Mouse (Mus musculus) heart, adult 2 months (tissue): Measurements from ENCODE around the gene Lsm12. TPM values are rescaled to one million over a fixed set of nuclear protein-coding genes. Genes with fewer than 3 reads are reported as not detected.

Experiments
- DNase-seq, 2 experiments: peaks; one replicate each; pipeline ENCODE4 v3.0.0; 2021
- H3K27ac ChIP-seq: fragments of 200-600 bp; 2 replicates; pipeline ENCODE4 v1.8.1; 2022
- H3K27me3 ChIP-seq: fragments of 200-500 bp; 2 replicates; pipeline ENCODE4 v1.6.1; 2012; ENCODE audit warnings: mild to moderate bottlenecking, low read length, inconsistent platforms, mixed read lengths; ENCODE audit not compliant: control insufficient read depth, insufficient read depth
- H3K36me3 ChIP-seq: fragments of 200-500 bp; 2 replicates; pipeline ENCODE4 v1.6.1; 2012; ENCODE audit warnings: low read length, inconsistent platforms; ENCODE audit not compliant: control insufficient read depth, insufficient read depth
- H3K4me1 ChIP-seq: fragments of 200-500 bp; 2 replicates; pipeline ENCODE4 v1.6.1; 2011; ENCODE audit warnings: low read length; ENCODE audit not compliant: control insufficient read depth, insufficient read depth
- H3K4me3 ChIP-seq: fragments of 200-600 bp; 2 replicates; pipeline ENCODE4 v1.8.1; 2022
- H3K79me2 ChIP-seq: fragments of 200-500 bp; replicated peaks from 2 replicates; pipeline ENCODE4 v1.6.1; 2012; ENCODE audit warnings: mild to moderate bottlenecking, inconsistent platforms, low read length, moderate library complexity, mixed read lengths; ENCODE audit not compliant: control insufficient read depth, insufficient read depth
- H3K9ac ChIP-seq: fragments of 200-500 bp; 2 replicates; pipeline ENCODE4 v1.6.1; 2012; ENCODE audit warnings: low read depth, mild to moderate bottlenecking, control low read depth, inconsistent platforms, low read length, mixed read lengths
- CTCF ChIP-seq: fragments of 200-600 bp; IDR thresholded peaks from 2 replicates; pipeline ENCODE4 v1.8.1; 2022; ENCODE audit warnings: antibody characterized with exemption, mild to moderate bottlenecking, moderate library complexity
- EP300 ChIP-seq: fragments of 200-500 bp; IDR thresholded peaks from 2 replicates; pipeline ENCODE4 v1.6.1; 2011; ENCODE audit warnings: low read depth, low read length, control low read depth; ENCODE audit not compliant: insufficient read depth
- POLR2A ChIP-seq: fragments of 200-500 bp; IDR thresholded peaks from 2 replicates; pipeline ENCODE4 v1.6.1; 2011; ENCODE audit warnings: mild to moderate bottlenecking, low read depth, low read length, control low read depth; ENCODE audit not compliant: insufficient read depth
- WGBS: fragments of 180-500 bp; shearing (Covaris S2); methylation state at CpG from one replicate; pipeline ENCODE4 v1.1.7; 2018; 5-methylcytosine and 5-hydroxymethylcytosine counted together
- intact Hi-C: fragments of 180-260 bp; cut with DNase I; formaldehyde crosslinking; loops from one replicate; pipeline ENCODE4 v1.15.1; 2025
- polyA plus RNA-seq: library from polyadenylated mRNA; depleted of rRNA; stranded (reverse); fragments of >200 nt; gene quantifications from 2 replicates; pipeline ENCODE4 v1.2.3, GENCODE M21; 2012
- total RNA-seq, 2 experiments: library from RNA; stranded (reverse); gene quantifications; 2 replicates each; pipeline ENCODE4 v1.2.3; 2021

Lsm12 gene
- total and polyA plus RNA-seq, 3 experiments, result 32.5 to 50.2 (median 49.4) TPM

DNA sequence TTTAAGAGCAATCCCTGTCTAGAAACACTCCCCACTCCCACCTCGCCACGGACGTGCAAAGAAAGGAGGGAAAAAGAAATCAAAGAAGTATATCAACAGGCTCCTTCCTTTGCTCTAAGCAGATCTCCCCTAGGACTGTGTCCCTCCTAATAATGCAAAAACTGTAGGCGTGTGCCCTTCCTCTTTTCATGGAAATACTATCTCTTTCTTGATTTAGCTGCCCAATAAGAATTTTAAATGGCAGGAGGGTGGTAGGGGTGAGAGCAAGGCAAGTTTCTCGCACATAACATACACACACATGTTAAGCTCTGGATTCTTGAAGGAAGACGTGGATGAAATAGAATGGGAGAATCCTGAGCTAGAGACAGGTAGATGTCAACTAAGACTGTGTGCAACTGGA, 3.9 kb upstream of the Lsm12 start:
- H3K36me3 ChIP-seq, result no peaks in the 10 kb centered on the region
- DNase-seq, result no peak
- peak overlapping the region; percentile 54; the same call in 1 of the 2 replicates for H3K9ac ChIP-seq
- H3K79me2 ChIP-seq, result 0 out of 2 replicates have a peak, but pooled peaks cover 3% of the 10 kb centered on the region
- intact Hi-C loops, result loop anchor here (5.0 to 10.0 kb wide), 2 partner anchors 58 to 1744 kb away; partner anchors contain the start of genes BC030867, Klhl10 and Nt5c3b
- peak overlapping the region; percentile 37 for H3K27ac ChIP-seq
- H3K4me3 ChIP-seq, result peak overlapping the region; percentile 82
- H3K27me3 ChIP-seq, result no peaks in the 10 kb centered on the region
- WGBS, result 54% methylated on average over 6 of the region's 6 CpGs
- no peaks in the 10 kb centered on the region; the same call in none of the 2 replicates for H3K4me1 ChIP-seq
- TF ChIP-seq CTCF (no peak), EP300 (no peak), POLR2A (no peak)

- 47% methylated on average over 1 of the region's 1 CpGs for WGBS
- DNase-seq, result no peak
- Histone ChIP-seq H3K9ac (no peak overlapping the region), H3K27me3 (no peaks in the 10 kb centered on the region), H3K27ac (no peak overlapping the region), H3K4me1 (no peaks in the 10 kb centered on the region; the same call in none of the 2 replicates), H3K79me2 (0 out of 2 replicates have a peak, but pooled peaks cover 3% of the 10 kb centered on the region), H3K4me3 (no peak overlapping the region), H3K36me3 (peaks cover under 1% of the 10 kb centered on the region; the same call in 1 of the 2 replicates)
- intact Hi-C loops, result loop anchor here (5.0 to 10.0 kb wide), 2 partner anchors 61 to 1741 kb away; partner anchors contain the start of genes BC030867, Klhl10 and Nt5c3b
- no peak for TF ChIP-seq POLR2A
- TF ChIP-seq CTCF, result no peak
- TF ChIP-seq EP300, result no peak
These were observed 1.1 kb upstream of the Lsm12 start for GRCm38 (mm10) chr11:102186235-102186634.

- peaks cover 6% of the 10 kb centered on the region for H3K36me3 ChIP-seq
- H3K79me2 ChIP-seq, result peaks cover 4% of the 10 kb centered on the region; the same call in 1 of the 2 replicates
- H3K27ac ChIP-seq, result peak overlapping the region; percentile 93
- DNase-seq, result no peak
- no peaks in the 10 kb centered on the region for H3K27me3 ChIP-seq
- intact Hi-C loops, result loop anchor here (2.0 to 10.0 kb wide), 4 partner anchors 29 to 1741 kb away; partner anchors contain the start of genes BC030867, Klhl10, Nt5c3b and Tmem101
- no peak overlapping the region for H3K9ac ChIP-seq
- no peaks in the 10 kb centered on the region; the same call in none of the 2 replicates for H3K4me1 ChIP-seq
- TF ChIP-seq EP300 (no peak), CTCF (no peak)
- 27% methylated on average over 3 of the region's 3 CpGs for WGBS
- peak overlapping the region; percentile 85 for H3K4me3 ChIP-seq
These were observed 581 bp upstream of the Lsm12 start for GRCm38 (mm10) chr11:102185677-102186076.

DNA sequence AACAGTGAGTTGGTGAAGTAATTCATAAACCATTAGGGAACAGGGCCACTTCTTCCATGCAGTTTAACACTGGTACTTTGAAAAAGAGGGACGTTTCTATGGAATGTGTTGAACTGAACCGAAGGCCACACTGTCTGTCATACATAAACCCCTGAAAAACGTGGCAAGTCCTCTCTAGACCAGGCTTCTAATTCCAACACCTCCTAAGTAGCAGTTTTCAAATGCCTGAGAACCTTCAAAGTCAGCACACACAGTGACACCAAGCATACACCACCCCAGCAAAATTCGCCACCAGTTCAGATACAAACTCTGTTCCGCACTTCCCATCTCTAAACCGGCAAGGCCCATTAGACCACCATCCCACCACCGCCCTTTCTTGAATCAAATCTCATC, 847 bp downstream of the Lsm12 start:
- peaks cover 15% of the 10 kb centered on the region for H3K36me3 ChIP-seq
- DNase-seq, result no peak
- intact Hi-C loops, result loop anchor here (2.0 to 10.0 kb wide), 3 partner anchors 27 to 1739 kb away; partner anchors contain the start of genes Klhl10, Nt5c3b and Tmem101
- no peaks in the 10 kb centered on the region; the same call in 1 of the 2 replicates for H3K4me1 ChIP-seq
- peak overlapping the region; percentile 99 for H3K9ac ChIP-seq
- H3K27me3 ChIP-seq, result no peaks in the 10 kb centered on the region
- peaks cover 7% of the 10 kb centered on the region for H3K79me2 ChIP-seq
- H3K4me3 ChIP-seq, result peak overlapping the region; percentile 85
- TF ChIP-seq POLR2A (no peak), EP300 (no peak)
- WGBS, result 2% methylated on average over 7 of the region's 7 CpGs
- H3K27ac ChIP-seq, result peak overlapping the region; percentile 93

- no peak overlapping the region for H3K27ac ChIP-seq
- no peaks in the 10 kb centered on the region for H3K27me3 ChIP-seq
- H3K9ac ChIP-seq, result no peak overlapping the region
- H3K79me2 ChIP-seq, result peaks cover 12% of the 10 kb centered on the region
- no peak for DNase-seq
- TF ChIP-seq EP300 (no peak), POLR2A (no peak), CTCF (no peak)
- H3K4me3 ChIP-seq, result no peak overlapping the region
- intact Hi-C loops, result loop anchor here (10.0 kb wide), 1 partner anchor 1735 kb away; the partner anchor contains the start of genes Klhl10 and Nt5c3b
- peaks cover 30% of the 10 kb centered on the region for H3K36me3 ChIP-seq
- no peaks in the 10 kb centered on the region; the same call in 1 of the 2 replicates for H3K4me1 ChIP-seq
These were observed 5.3 kb downstream of the Lsm12 start for GRCm38 (mm10) chr11:102179836-102180235.

- 79% methylated on average over 5 of the region's 5 CpGs for WGBS
- peaks cover 4% of the 10 kb centered on the region for H3K4me1 ChIP-seq
These were observed 16.4 kb downstream of the Lsm12 start for GRCm38 (mm10) chr11:102168689-102169088.

More at GRCm38 (mm10) chr11:102168689-102169088, 16.4 kb downstream of the Lsm12 start:
- TF ChIP-seq CTCF (no peak), POLR2A (no peak), EP300 (no peak)
- Histone ChIP-seq H3K27ac (no peak overlapping the region), H3K79me2 (peaks cover 4% of the 10 kb centered on the region; the same call in 1 of the 2 replicates), H3K36me3 (peaks cover 13% of the 10 kb centered on the region), H3K4me3 (no peak overlapping the region), H3K27me3 (no peaks in the 10 kb centered on the region), H3K9ac (no peak overlapping the region)
- no peak for DNase-seq
- intact Hi-C loops, result no loop called here
